Mouse (Mus musculus): Measurements from ENCODE around the gene Ezr.

- TF ChIP-seq CEBPB (IDR thresholded peaks at IDR 0.05; ENCODE audit: insufficient read depth, poor library complexity, severe bottlenecking): no peak
- no peak for TF ChIP-seq TCF3 (IDR thresholded peaks at IDR 0.05; ENCODE audit: insufficient read length, low read depth)
- TF ChIP-seq POLR2A (IDR thresholded peaks at IDR 0.05; ENCODE audit: insufficient read length, low read depth): no peak
- TF ChIP-seq TCF12 (IDR thresholded peaks at IDR 0.05; ENCODE audit: insufficient read depth, poor library complexity, severe bottlenecking): no peak
- no peak for TF ChIP-seq USF1 (IDR thresholded peaks at IDR 0.05; ENCODE audit: low read depth)
- TF ChIP-seq MAX (IDR thresholded peaks at IDR 0.05; ENCODE audit: low read depth): no peak
- TF ChIP-seq REST (IDR thresholded peaks at IDR 0.05; ENCODE audit: insufficient read depth, insufficient read length): no peak
Measured at GRCm38 (mm10) chr17:6777061-6777460, 5.5 kb downstream of the Ezr start.
